Mouse (Mus musculus) gastrocnemius, adult 8-10 months (tissue): ENCODE results near the gene Agxt. TPM values are rescaled to one million over a fixed set of nuclear protein-coding genes. Genes with fewer than 3 reads are reported as not detected.

Experiments used
- DNase-seq, 2 experiments: peaks; one replicate each; pipeline ENCODE4 v3.0.0; 2022; ENCODE audit warnings: low spot score in 2 of 2
- total RNA-seq, 4 experiments: library from RNA; stranded (reverse); gene quantifications; 2 replicates each; pipeline ENCODE4 v1.2.4; 2022

The Agxt gene
- total RNA-seq: not detected

DNA sequence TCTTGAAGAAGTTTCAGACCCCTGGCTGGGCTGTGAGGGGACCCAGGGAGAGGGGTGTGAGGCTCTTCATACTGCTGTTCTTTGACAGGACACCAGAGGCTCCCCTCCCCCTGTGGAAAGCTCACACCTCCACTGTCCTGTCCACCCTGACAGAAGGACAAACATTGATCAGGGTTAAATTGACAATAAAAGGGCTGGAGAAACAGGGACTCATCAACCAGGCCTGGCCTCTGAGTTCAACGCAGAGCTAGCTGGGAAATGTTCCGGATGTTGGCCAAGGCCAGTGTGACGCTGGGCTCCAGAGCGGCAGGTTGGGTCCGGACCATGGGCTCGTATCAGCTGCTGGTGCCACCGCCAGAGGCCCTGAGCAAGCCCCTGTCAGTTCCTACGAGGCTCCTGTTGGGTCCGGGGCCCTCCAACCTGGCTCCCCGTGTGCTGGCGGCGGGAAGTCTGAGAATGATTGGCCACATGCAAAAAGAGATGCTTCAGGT lies at the start of gene Agxt:
TSS of gene Agxt (plus strand) at position 205 of the 491 bp plus-strand sequence.
- DNase-seq: no peak

DNA sequence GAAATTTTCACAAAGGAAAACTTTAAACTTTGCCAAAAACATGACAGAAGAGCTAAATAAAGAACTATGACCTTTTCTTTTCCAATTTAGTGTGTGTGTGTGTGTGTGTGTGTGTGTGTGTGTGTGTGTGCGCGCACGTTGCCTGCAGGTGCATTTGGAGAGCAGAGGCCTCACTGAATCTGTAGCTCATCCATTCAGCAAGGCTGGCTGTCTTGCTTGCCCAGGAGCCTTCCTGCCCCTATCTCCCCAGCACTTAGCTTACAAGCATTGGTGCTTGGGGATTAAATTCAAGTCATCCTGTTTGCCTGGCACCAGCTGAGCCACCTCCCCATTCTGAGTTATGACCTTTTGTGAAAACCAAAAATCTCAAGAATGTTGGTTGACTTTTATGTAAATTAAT lies 42.5 kb upstream of the Agxt start:
- no peak for DNase-seq

DNA sequence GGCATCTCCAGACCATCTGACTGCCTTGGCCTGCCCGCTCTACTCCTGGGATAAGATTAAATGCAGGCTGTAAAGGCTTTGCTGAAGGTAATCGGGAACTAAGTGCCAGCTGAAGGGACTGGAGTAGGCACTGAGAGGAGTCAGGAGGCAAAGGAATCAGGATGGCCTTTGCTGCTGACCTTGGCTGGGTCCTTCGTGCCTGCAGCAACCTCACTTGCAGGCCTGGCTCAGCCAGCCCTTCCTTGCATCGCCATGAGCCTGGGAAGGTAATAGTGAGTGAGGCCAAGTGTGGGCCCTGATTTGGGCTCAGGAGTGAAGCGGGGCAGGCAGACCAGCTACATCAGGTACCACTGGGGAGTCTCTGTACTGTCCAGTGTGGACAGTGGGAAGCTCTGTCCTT lies 36.1 kb upstream of the Agxt start:
- DNase-seq: no peak

DNA sequence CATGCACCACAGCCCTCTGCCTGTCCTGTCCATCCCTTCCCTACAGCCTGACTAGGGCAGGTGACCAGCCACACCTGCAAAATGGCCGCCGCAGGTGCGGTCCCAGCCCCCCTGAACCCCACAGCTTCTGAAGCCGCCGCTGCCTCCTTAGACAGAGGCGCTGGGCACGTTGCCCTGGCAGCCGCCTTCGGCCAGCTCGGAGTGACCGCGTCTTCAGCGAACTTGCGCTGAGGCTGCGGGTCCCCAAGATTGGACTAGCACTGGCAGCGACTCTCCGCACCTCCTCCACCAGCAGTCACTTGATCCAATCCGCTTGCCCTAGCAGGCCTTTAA lies 34.8 kb upstream of the Agxt start:
- DNase-seq: no peak

- DNase-seq: no peak
Observed at GRCm38 (mm10) chr1:93100576-93101491, 34.2 kb upstream of the Agxt start.

- no peak for DNase-seq
Observed at GRCm38 (mm10) chr1:93101571-93102061, 33.4 kb upstream of the Agxt start, which contains the start of gene Kif1a. TSS of gene Kif1a (minus strand) at chr1:93101951.

DNA sequence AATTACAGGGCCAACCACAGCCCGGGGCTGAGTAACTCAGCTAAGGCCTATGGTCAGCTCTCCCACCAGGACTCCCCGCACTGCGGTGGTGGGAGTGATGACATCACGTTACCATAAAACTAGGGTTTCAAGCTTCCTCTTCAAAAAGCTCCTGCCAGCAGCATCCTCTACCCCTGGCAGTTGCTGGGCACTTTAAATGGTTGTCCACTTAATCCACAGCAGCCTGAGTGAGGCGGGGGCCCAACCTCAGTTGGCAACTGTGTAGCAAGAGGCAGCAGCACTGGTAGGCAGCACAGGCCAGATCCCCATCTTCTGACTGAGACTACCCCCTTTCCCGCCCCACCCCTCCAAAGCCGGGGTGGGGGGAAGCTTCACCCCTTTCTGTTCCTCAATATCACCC lies 32.3 kb upstream of the Agxt start:
- DNase-seq: no peak

DNA sequence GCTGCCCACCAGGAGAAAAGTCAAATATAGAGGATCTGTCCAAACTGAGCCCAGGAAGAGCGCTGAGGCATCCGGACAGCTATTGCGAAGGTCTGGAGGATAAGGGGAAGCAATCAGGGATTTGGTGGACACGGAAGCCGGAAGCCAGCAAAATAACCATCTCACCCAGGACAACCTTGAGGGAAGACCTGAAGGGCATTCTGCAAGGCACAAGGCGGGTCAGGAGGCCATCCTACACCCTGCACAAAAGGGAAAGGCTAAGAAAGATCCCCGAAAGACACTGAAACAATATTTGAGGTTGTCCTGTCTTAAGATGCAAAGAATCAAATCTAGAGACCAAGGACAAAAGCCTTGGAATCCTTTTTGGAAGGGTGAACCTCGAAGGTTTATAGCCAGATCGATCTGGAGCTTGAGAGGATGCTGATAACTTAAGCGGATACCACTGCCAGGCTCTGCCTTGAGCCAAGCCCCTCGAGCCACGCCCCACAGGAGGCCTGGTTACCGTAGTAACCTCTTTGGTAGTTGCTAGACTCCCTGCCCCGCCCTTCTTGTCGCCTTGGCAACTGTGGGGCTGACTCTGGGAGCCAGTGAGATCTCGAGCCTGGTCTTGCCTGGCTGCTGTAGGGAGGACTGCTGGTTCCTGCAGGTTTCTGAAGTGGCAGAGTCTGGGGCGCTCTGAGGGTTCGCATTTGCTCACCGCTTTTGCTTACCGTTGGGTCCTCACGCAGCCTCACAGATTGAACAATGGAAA lies 20.2 kb upstream of the Agxt start:
- no peak for DNase-seq

DNA sequence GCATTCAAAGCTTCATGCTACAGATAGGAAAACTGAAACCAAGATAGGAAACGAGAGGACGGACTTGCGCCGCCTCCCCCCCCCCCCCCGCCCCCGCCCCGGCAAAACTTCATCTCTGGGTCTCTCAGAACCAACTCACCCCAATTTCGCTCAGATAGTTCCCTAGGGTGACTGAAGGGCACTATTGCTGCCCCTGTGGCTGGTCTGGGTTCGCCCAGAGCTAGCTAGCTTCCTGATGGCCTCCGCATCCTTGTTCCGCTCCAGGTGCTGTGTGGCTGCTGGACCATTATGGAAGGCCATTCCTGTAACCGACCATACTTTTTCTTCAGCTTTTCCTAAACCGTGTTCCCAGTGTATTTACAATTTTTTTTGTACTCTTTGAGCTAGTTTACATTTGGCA lies 19.6 kb upstream of the Agxt start:
- DNase-seq: no peak

- DNase-seq: no peak
Observed at GRCm38 (mm10) chr1:93118816-93119215, 16.2 kb upstream of the Agxt start.

DNA sequence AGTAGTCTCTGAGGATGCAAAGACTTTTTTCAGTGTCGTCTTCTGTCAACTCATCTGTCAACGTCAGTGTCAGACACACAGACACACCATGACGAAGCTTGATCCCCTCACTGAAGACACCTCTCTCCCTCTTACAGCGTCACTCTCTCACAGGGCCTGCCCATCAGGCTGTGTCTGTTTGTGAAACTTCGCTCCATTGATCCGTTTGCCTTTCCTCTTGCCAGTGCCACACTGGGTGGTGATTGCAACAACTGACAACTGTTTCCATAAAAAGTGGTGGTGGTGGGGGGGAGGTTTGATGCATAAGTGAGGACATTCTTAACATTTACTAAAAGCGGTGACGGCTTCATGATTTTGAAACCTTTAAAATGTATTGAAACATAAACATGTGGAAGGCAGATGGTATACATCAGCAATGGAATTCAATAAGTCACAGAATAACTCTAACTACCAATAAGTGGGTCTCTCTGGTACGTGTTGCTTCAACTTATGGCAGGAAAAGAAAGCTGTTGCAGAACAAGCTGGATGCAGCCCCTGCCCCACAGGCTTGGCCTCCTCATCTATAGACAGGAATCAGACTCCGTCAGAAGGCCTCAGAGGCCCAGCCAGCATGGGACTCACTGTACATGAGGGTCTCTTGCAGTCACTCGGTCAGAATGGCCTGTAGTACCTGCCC lies 11.7 kb upstream of the Agxt start:
- DNase-seq: no peak

- no peak for DNase-seq
Observed at GRCm38 (mm10) chr1:93124066-93124465, 11.0 kb upstream of the Agxt start.

DNA sequence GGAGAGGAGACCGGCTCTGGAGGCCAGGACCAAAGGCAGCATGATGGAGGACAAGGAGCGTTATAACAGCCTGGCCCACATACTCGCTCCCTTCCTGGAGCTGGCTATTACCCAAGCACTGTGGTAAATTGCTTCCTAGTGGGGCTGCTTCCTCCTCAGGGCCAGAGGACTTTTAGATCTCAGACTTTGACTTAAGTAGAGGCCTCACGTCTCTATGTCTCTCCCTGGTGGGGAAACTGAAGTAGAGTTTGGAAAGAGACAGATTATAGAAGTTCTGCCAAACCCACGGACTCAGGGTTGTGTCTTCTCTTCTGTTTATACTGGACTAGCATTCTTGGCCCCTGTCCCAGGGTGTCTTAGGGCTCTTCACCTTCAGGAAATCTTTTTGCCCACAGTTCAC lies 9.8 kb upstream of the Agxt start:
- no peak for DNase-seq

DNA sequence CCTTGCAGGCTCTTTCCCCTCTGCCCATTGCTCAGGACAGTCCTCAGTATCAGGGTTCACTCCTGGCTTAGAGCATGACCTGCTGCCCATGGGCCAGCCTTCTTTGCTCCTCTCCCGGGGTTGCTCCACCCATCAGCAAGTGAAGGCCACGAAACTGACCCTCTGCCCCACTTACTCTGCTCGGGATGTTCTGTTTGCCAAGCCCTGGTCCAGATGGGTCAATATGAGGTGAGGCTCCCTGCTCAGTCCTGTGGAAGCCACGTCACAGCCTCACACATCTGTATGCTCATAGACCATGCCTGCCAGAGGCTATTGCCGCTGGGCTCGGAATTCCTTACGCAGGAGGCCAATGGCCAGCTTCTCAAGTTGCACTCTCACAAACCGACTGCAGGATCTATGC lies 6.8 kb upstream of the Agxt start:
- no peak for DNase-seq

- no peak for DNase-seq
Observed at GRCm38 (mm10) chr1:93128710-93129349, 6.2 kb upstream of the Agxt start.

GRCm38 (mm10) chr1:93130242-93130983 lies 4.6 kb upstream of the Agxt start:
- DNase-seq: no peak

DNA sequence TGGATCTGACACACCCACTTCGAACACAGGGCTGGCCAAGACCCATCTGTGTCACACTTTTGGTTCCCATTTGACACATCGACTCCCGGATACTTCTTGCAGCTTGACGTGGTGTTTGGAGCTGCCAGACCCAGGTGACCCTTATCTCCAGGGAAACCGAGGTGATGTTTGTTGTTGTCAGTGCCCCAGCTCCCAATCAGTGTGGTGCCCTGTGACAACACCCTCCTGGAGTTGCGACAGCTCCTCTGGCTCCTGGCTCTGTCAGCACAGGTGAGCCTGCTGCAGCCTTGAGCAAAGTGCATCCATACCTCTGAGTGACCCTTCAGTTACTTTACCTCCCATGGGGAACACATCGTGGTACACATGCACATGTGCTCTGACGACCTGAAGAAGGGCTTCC lies 2.4 kb upstream of the Agxt start:
- DNase-seq: no peak

- no peak for DNase-seq
Observed at GRCm38 (mm10) chr1:93138534-93138933, 3.5 kb downstream of the Agxt start.

- no peak for DNase-seq
Observed at GRCm38 (mm10) chr1:93139713-93140112, 4.7 kb downstream of the Agxt start.

DNA sequence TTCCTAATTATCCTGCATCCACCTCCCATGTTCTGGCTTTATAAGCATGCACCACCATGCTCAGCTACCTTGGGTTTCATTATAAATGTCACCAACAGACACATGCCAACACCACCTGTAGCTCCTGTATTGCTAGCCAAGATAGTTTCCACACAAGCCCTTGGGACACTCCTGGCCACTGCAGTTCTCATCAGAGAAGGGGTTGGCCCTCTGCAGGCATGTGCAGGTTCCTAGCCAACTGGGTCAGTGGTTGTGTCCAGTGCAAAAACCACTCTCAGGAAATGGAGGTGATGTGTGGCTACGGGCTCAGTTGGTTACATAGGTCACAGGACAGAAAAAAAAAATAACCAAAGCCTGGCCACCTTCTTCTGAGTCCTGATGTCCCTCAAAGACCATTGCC lies 7.8 kb downstream of the Agxt start:
- DNase-seq: no peak

DNA sequence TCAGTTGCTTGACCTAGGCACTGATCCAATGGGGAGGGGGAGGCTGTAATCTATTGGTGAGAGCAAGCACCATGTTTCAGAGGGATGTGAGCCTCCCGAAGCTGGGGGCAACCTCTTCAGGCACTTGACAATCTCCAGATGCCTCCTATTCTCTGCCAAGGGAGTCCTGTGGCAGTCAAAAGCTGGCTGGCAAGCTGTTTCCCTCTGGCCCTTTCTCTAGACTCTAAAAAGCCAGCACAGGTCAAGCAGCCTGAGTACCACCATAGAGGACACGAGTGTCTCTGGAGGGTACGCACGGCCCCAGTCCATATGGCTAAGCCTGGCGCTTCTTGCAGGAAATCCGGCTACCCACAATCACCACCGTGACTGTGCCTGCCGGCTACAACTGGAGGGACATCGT lies 9.1 kb downstream of the Agxt start:
- DNase-seq: no peak
